Mouse (Mus musculus) forebrain, embryonic 14.5 days (tissue): ENCODE results near the gene Cage1. TPM values are rescaled to one million over a fixed set of nuclear protein-coding genes. Genes with fewer than 3 reads are reported as not detected.
A peak's percentile ranks its signal among the peaks of the same experiment; 100 is the strongest.

ENCODE experiments used
- ATAC-seq: fragments of 200-750 bp; cut with Nextera tagmentation; 2 replicates; pipeline ENCODE4 v1.8.0; 2017; ENCODE audit warnings: mild to moderate bottlenecking, moderate library complexity
- DNase-seq: peaks from one replicate; pipeline ENCODE4 v3.0.0-alpha.2; 2015; ENCODE audit warnings: low spot score
- H3K27ac ChIP-seq: fragments of 300-500 bp; sonication (generic); 2 replicates; pipeline ENCODE4 v1.5.1; 2014; ENCODE audit warnings: low read depth, mild to moderate bottlenecking, control low read depth, low read length, moderate library complexity
- H3K27me3 ChIP-seq: fragments of 300-500 bp; sonication (generic); replicated peaks from 2 replicates; pipeline ENCODE4 v1.6.1; 2014; ENCODE audit warnings: low read length, control low read depth, mixed read lengths; ENCODE audit not compliant: control insufficient read depth, insufficient read depth
- H3K36me3 ChIP-seq: fragments of 300-500 bp; sonication (generic); 2 replicates; pipeline ENCODE4 v1.6.1; 2014; ENCODE audit warnings: low read length, control low read depth; ENCODE audit not compliant: control insufficient read depth, insufficient read depth
- H3K4me1 ChIP-seq: fragments of 300-500 bp; sonication (generic); 2 replicates; pipeline ENCODE4 v1.6.1; 2014; ENCODE audit warnings: antibody characterized with exemption, low read length, control low read depth; ENCODE audit not compliant: control insufficient read depth, insufficient read depth
- H3K4me2 ChIP-seq: fragments of 300-500 bp; sonication (generic); 2 replicates; pipeline ENCODE4 v1.6.1; 2014; ENCODE audit warnings: mild to moderate bottlenecking, control low read depth, low read length
- H3K4me3 ChIP-seq: fragments of 300-500 bp; sonication (generic); 2 replicates; pipeline ENCODE4 v1.5.1; 2014; ENCODE audit warnings: low read depth, low read length, control low read depth
- H3K9ac ChIP-seq: fragments of 300-500 bp; sonication (generic); 2 replicates; pipeline ENCODE4 v1.6.1; 2014; ENCODE audit warnings: mild to moderate bottlenecking, low read length, control low read depth, moderate library complexity
- H3K9me3 ChIP-seq: fragments of 300-500 bp; sonication (generic); replicated peaks from 2 replicates; pipeline ENCODE4 v1.6.1; 2016; ENCODE audit warnings: low read length, control low read depth, mixed read lengths; ENCODE audit not compliant: control insufficient read depth
- WGBS: fragments of 180-500 bp; shearing (Covaris S2); extraction: QIAGEN DNeasy Blood & Tissue Kit; methylation state at CpG from one replicate; pipeline ENCODE4 v1.1.7; 2014; 5-methylcytosine and 5-hydroxymethylcytosine counted together
- polyA plus RNA-seq: library from polyadenylated mRNA; unstranded; fragments of >200 nt; fragmentation: Nextera tagmentation; extraction: Ambion mirVana; gene quantifications from 2 replicates; pipeline ENCODE4 v1.2.1, GENCODE M21; 2014

Cage1 gene
- polyA plus RNA-seq, 1 experiment from 2014 or later = 1.8 TPM

GRCm38 (mm10) chr13:38070945-38071344 is 34.1 kb upstream of the Cage1 start:
- Histone ChIP-seq H3K4me1 (no peaks in the 10 kb centered on the region), H3K4me2 (no peak overlapping the region), H3K9me3 (no peaks in the 10 kb centered on the region), H3K36me3 (no peaks in the 10 kb centered on the region), H3K27ac (no peak overlapping the region), H3K4me3 (no peak overlapping the region), H3K9ac (no peak overlapping the region), H3K27me3 (no peaks in the 10 kb centered on the region)
- 82% methylated on average over 4 of the region's 4 CpGs for whole genome bisulfite sequencing
- DNase-seq = peak; percentile 8
- no peak for ATAC-seq

- Histone ChIP-seq H3K9me3 (no peaks in the 10 kb centered on the region), H3K4me3 (no peak overlapping the region), H3K27me3 (no peaks in the 10 kb centered on the region), H3K9ac (no peak overlapping the region), H3K36me3 (peaks cover 33% of the 10 kb centered on the region), H3K4me1 (no peaks in the 10 kb centered on the region), H3K4me2 (no peak overlapping the region), H3K27ac (no peak overlapping the region)
- peak; percentile 67 for ATAC-seq
- DNase-seq = peak; percentile 80
- WGBS = 79% methylated on average over 11 of the region's 11 CpGs
Measured at GRCm38 (mm10) chr13:38064854-38065663, 28.2 kb upstream of the Cage1 start.

DNA sequence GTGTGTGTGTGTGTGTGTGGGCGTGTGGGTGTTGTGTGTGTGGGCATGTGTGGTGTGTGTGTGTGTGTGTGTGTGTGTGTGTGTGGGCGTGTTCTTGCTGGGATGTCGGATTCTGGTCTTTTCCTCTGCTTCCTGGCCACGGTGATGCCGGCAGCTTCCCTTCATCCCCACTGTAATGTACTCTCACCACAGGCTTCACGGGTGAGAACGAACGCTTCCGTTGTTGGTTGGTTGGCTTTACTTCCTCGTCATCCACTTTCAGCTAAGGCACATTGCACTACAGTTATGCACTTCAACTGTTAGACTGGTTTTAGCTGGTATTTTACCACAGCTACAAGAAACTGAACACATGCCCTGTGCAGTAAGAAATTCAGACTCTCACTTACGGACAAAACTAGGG is 25.8 kb upstream of the Cage1 start:
- Histone ChIP-seq H3K27ac (no peak overlapping the region), H3K9me3 (no peaks in the 10 kb centered on the region), H3K4me1 (no peaks in the 10 kb centered on the region), H3K4me3 (no peak overlapping the region), H3K36me3 (peaks cover 53% of the 10 kb centered on the region), H3K27me3 (no peaks in the 10 kb centered on the region), H3K4me2 (no peak overlapping the region), H3K9ac (no peak overlapping the region)
- DNase-seq (no peak), ATAC-seq (no peak)
- WGBS = 94% methylated on average over 11 of the region's 11 CpGs

- DNase-seq (no peak), ATAC-seq (no peak)
- H3K4me1 ChIP-seq = no peaks in the 10 kb centered on the region
- no peaks in the 10 kb centered on the region for H3K9me3 ChIP-seq
- 95% methylated on average over 3 of the region's 3 CpGs for WGBS
- H3K27ac ChIP-seq = no peak overlapping the region
- H3K27me3 ChIP-seq = no peaks in the 10 kb centered on the region
- no peak overlapping the region for H3K4me3 ChIP-seq
- H3K4me2 ChIP-seq = no peak overlapping the region
- no peak overlapping the region for H3K9ac ChIP-seq
- peaks cover 94% of the 10 kb centered on the region for H3K36me3 ChIP-seq
Measured at GRCm38 (mm10) chr13:38049888-38050287, 13.0 kb upstream of the Cage1 start.

- Histone ChIP-seq H3K36me3 (peaks cover 25% of the 10 kb centered on the region), H3K27ac (no peak overlapping the region), H3K4me3 (peak overlapping the region; percentile 77), H3K4me1 (peaks cover 10% of the 10 kb centered on the region), H3K4me2 (peak overlapping the region; percentile 88), H3K9ac (peak overlapping the region; percentile 86), H3K27me3 (no peaks in the 10 kb centered on the region), H3K9me3 (no peaks in the 10 kb centered on the region)
- 62% methylated on average over 12 of the region's 12 CpGs for WGBS
- no peak for DNase-seq
- no peak for ATAC-seq
Measured at GRCm38 (mm10) chr13:38037811-38038210, 942 bp upstream of the Cage1 start.

- Histone ChIP-seq H3K4me3 (peak within 1 kb of the TSS; percentile 77), H3K27me3 (no peaks in the 10 kb centered on the region), H3K4me1 (peaks cover 10% of the 10 kb centered on the region), H3K27ac (peak within 1 kb of the TSS; percentile 64; the same call in 1 of the 2 replicates), H3K9me3 (no peaks in the 10 kb centered on the region), H3K36me3 (peaks cover 16% of the 10 kb centered on the region), H3K4me2 (peak within 1 kb of the TSS; percentile 88), H3K9ac (peak within 1 kb of the TSS; percentile 86)
- 12% methylated on average over 37 of the region's 37 CpGs for WGBS
- ATAC-seq = peak; percentile 68
- DNase-seq = no peak
Measured at GRCm38 (mm10) chr13:38036343-38037043, 376 bp downstream of the Cage1 start, which contains the start of gene Riok1. Riok1 (plus strand) TSS chr13:38036995.

DNA sequence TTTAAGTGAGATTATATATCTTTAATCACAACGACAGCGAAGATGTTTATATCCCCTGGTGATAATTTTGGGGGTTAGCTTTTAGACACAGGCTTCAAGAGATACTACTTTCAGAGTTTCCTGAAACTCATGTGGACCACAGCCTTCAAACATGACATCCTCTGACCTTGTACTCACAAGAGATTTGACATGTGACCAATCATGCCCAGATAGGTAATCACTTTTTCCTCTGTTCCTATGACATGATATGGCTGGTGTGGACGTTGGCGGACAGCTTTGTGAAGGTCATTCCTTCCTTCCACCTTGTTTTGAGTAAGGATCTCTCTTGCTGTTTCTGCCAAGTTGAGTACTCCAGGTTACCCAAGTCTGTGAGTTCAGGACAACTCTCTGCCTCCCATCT is 8.5 kb downstream of the Cage1 start:
- Histone ChIP-seq H3K9me3 (no peaks in the 10 kb centered on the region), H3K27ac (no peak overlapping the region), H3K9ac (no peak overlapping the region), H3K4me2 (no peak overlapping the region), H3K4me3 (no peak overlapping the region), H3K27me3 (no peaks in the 10 kb centered on the region), H3K36me3 (no peaks in the 10 kb centered on the region), H3K4me1 (no peaks in the 10 kb centered on the region)
- no peak for ATAC-seq
- WGBS = 82% methylated on average over 4 of the region's 4 CpGs
- no peak for DNase-seq

DNA sequence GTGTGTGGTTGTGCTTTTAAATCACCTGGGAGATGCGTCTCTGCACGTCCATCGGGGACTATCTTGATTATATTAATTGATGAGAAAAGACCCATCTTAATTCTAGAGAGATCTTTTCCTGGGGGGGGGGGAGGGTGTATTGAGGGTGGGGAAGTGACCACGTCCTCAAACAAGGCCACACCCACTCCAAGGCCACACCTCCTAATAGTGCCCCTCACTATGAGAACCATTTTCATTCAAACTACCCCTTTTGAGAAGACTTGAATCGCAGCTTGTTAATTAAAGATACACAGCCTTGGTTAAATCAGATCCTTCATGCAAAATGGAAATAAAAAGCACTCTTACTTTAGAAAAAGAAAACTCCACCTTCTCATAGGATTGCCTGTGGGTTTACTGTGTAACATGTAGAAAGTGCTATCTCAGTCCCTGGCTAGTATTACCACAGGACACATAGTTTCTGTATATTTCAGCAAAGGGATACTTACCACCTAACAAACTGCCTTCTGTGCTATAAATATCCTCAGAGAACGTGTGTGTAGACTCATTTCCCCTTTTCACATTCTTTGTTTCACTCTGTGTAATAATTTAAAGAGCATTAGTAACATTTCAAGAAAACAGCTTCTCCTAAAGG is 9.1 kb downstream of the Cage1 start:
- H3K4me2 ChIP-seq = no peak overlapping the region
- H3K9ac ChIP-seq = no peak overlapping the region
- H3K4me1 ChIP-seq = no peaks in the 10 kb centered on the region
- H3K36me3 ChIP-seq = no peaks in the 10 kb centered on the region
- no peak for ATAC-seq
- no peak overlapping the region for H3K27ac ChIP-seq
- no peaks in the 10 kb centered on the region for H3K9me3 ChIP-seq
- DNase-seq = no peak
- 59% methylated on average over 6 of the region's 6 CpGs for WGBS
- H3K4me3 ChIP-seq = no peak overlapping the region
- H3K27me3 ChIP-seq = no peaks in the 10 kb centered on the region
